Mouse (Mus musculus) brain, adult 2 months (tissue): ENCODE data around the gene Cd27.
A peak's percentile ranks its signal among the peaks of the same experiment; 100 is the strongest.

ENCODE experiments used
- DNase-seq: peaks from one replicate; pipeline ENCODE4 v3.0.0; 2011; ENCODE audit warnings: low read depth, low spot score

Gene Cd27

DNA sequence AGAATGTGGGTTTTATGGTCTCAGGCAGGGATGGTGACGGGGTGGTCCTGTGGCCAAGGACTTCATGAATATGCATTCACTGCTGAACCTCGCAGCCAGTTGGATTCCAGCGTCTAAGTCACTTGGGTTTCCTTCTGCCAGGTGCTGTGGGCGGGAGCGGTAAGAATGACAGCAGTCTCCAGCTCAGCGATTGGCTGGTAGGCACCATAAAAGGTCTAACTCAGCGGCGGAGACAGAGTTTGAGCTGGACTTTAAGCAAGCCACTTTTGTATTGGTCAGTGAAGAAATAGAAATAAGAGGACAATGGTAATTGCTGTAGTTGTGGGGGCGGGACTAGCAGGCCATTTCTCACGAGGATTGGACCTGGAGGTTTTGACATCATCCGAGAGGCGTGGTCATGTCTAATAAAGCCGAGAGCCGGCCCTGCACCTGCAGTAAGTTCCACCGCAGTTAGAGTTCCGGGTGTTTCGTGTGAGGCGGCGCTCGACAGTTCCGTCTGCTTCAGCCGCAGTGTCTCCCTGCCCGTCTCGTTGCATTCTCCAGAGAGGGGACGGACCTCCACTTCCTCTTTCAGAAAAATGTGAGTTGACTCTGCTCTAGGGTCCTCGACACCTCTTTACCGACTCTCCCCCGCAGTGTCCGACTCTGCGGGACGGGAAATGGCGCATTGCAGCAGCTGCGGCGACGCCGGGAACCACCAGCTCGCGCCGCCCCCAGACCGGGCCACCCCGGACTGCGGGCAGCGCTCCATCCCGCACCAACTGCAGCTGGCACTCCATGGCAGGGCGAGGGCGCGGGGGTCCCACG, 21.5 kb downstream of the Cd27 start, which contains the start of gene Vamp1:
TSS of gene Vamp1 (plus strand) at position 404 of the 807 bp plus-strand sequence.
- peak; percentile 99 for DNase-seq

DNA sequence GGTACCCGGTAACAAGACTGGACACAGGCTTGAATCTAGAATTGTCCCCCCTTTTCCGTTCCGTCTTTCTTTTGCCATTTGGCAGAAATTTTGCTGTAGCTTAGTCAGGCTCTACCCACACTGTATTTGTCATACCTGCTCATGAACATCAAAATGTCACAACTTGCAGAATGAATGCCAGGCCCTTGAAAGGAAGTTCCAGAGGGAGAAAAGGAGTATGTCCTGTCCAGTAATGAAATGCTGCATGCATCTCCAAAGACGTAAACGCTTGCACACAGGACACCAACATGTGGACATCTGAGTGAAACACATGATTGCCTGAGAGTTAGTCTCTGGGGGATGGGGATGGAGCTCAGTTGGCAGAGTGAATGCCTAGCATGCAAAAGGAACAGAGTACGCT, 23.1 kb downstream of the Cd27 start:
- peak; percentile 29 for DNase-seq

DNA sequence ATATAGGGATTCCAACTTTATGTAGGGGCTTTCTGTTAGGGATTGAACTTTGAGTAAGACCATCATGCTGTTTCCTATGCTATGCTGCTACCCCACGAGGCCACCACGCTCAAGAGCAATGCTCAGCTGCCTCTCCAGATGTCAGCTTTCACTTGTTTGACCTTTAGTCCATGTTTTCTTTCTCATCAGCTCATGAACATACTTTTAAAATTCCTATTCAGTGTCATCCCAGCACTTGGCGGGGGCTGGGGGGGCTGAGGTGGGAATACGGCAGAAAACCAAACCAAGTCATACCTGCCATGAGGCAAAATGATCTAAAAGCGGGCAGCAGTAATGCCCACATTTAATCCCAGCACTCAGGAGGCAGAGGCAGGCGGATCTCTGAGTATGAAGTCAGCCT, 23.7 kb downstream of the Cd27 start:
- no peak for DNase-seq

DNA sequence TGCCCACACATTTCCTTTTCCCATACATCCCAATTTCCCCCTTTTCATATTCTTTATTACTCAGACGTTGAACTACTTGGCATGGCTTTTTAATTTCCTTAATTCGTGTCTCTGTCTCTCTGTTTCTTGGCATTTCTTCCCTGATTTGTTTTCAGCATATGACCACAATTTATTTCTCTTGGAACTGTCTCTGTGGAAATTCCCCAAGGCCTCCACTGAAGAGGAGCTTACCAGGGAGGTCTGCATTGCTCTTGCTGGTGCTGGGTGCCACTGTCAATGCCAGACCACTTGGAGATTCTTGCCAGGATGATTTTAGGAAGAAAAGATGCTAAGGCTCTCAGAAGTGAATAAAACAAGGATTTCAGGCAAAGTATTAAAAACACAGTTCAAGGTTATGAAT, 24.2 kb downstream of the Cd27 start:
- no peak for DNase-seq

DNA sequence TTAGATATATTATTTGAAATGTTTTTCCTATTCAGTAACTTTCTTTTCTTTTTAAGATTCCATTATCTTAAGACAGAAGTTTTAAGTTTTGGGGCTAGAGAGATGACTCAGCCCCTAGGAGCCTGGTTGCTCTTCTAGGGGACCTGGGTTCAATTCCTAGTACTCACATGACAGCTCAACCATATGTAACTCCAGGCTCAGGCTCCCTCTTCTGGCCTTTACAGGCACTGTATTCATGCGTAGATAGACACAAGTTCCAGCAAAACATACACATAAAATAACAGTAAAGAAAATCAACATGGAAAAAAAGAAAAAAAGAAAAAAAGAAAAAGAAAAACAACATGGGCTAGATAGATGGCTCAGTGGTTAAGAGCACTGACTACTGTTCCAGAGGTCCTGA, 26.4 kb downstream of the Cd27 start:
- DNase-seq: no peak

DNA sequence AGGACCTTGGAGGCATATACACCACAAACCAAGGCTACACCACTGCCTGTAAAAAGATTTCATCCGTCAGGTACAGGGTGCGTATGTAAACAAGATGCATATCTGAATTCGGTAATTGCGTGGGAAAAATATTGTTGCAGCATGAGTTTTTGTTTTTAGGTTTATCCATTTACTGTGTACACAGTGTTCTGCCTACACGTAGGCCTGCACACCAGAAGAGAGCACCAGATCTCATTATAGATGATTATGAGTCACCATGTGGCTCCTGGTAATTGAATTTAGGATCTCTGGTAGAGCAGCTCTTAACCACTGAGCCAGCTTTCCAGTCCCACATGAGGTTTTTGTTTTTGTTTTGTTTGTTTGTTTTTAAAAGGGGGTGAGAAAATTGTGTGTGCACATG, 39.6 kb downstream of the Cd27 start:
- DNase-seq: peak; percentile 60

DNA sequence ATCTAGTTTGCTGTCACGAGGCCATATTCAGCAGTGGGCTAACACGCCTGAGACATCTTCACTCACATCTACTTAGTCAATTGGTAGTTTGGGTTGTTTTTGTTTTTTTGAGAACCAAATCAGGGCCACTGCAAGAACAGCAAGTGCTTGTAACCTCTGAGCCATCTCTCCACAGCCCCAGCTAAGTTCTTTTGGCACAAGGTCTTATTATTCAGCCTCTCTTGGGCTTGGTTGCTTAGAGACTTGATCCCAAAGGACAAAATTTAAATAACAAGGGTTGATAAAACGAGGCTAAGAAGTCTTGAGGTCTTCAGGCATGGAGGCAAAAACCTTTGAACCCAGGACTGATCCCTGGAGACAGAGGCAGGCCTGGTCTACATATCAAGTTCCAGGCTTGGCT, 40.5 kb downstream of the Cd27 start:
- no peak for DNase-seq

DNA sequence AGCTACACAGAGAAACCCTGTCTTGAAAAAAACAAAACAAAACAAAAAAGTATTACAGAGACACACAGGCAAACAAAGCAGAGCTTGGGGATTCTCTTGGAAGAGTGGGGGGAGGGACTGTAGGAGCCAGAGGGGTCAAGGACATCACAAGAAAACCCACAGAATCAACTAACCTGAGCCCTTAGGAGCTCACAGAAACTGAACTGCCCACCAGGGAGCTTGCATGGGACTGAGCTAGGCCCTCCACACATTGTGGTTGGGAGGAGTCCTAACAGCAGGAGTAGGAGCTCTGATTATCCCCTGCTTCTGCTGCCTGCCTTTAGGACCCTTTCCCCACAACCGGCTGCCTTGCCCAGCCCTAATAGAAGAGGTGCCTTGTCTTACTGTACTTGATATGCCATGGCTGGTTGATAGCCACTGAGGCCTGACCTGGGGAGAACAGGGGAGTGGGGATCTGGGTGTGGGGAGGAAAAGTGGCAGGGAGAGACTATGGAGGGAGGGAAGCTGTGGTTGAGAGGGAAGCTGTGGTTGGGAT, 41.2 kb downstream of the Cd27 start:
- DNase-seq: no peak

DNA sequence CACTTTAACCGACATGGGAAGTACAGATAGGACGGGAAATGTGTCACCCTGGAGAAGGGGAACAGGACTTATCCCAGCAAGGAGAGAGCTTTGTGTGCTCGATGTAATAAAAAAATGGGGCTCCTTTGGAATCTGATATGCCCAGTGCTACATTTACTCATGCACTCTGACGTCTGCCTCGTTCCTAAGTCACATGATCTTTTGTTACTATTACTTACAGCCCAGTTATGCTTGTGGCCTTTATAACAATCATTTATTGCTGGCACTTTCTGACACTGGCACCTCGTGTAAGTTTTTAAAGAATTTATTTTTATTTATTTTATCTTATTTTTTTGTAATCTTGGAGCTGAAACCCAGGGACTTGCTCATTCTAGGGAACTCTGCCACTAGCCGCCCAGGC, 43.4 kb downstream of the Cd27 start:
- DNase-seq: no peak

DNA sequence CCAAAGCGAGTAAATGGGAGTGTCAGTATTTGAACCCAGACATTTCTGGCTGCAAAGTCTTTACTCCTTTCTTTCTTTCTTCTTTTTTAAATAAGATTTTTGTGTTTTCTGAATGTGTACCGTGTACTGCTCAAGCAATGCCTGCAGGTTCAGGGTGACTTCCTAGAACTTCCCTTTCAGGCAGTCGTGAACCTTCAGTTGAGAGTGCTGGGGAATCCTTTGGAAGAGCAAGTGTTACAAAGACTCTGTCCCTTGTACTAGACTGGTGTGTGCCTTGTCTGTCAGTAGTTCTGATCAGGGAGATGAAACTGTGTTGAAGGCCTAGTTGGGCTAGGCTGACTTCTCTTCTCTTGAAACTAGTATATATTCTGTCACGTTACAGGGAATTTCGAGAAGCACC, 44.0 kb downstream of the Cd27 start:
- no peak for DNase-seq

DNA sequence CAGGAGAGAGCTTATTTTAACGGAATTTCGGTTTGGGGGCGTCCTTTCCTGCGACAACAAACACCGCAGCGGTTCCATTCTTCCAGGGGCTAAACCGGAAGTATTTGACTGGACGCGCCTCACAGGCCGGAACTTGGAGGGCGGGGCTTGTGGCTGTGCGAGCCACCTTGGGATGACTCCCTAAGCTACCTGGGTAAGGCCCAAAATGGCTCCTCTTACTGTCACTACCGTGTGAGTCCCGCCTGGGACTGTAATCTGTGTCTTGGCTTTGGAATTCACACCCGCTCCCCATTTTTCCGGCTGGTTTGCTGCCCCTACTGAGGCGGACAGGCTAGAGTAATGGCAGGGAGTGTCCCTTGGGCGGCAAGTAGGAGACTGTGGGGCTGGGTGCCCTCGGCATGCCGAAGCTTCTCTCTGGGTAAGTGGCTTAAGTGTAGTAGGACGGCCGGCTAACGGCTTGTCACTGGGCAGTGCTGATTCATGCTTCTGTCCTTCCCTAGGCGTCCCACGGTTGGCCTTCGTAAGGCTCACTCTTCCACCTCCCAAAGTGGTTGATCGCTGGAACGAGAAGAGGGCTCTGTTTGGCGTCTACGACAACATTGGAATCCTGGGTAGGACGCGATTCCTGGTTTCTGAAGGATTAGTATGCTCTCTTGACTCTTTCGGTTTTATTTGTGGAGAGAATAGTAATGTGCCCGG, 44.6 kb downstream of the Cd27 start:
- DNase-seq: peak; percentile 97

DNA sequence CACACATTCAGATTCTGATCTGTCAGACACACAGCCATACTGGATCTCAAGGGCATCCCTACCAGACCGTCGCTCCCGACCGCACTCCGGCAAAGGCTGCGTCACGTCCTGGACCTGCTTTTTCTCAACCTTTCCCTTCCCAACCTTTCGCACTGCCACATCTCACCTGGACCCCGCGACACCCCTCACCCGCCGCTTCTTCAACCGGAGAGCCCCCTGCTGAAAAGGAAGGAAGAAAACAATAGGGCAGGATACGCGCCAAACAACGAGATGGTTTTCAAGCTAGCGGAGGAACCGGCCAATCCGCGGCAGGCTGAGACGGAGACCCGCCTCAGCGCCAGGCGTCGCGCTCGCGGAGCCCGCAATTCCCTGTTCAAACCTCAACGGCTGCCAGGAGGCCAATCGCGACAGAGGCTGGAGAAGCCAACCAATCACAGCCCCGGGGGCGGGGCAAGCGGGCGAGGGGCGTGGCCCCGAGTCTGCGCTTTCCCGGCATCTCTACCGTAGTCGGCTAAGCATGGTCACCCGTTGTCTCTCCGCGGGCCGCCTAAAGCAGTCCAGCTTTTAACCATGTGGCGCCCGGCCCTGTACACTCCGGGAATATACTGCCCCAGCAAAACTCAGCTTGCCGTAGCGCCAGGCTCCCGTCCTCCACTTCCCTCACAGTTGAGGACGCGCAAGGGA, 45.3 kb downstream of the Cd27 start, which contains the start of the genes Ncapd2 and Mrpl51:
TSS of gene Ncapd2 (minus strand) at position 370 of the 684 bp plus-strand sequence.
TSS of gene Mrpl51 (plus strand) at position 470 of the 684 bp plus-strand sequence.
- peak; percentile 99 for DNase-seq

DNA sequence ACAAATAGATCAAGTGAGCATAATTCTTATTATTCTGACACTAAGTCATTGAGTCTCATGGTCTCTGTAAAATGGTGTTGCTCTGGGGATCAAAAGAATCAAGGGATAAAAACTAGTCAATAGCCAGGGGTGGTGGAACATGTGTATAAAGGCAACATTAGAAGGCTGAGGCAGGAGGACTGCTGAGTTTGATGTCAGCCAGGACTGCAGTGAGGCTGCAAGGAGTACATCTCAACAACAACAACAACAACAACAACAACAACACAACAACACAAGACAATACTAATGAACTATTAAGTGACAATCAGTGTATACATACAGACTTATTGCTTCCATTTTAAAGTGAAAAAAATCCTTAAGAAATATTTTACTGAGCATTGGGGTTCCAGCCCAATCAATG, 46.0 kb downstream of the Cd27 start:
- no peak for DNase-seq

DNA sequence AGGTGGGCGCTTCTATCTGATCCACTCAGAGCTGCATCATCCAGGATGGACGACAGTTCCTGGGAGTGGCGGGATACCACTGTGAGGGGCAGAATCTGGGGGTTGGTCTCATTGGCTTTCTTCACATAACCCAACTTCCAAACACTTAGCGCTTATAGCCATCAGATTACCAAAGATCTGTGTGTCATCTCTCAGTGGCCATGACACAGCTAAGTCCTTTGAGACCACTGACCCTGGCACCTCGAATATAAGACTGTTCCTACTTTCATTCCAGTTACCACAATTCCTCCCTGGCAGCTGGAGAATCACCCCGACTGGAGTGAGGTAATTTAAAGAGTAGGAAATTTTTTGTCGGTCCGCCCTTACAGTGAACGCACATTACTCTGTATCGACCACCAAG, 50.6 kb downstream of the Cd27 start:
- no peak for DNase-seq
